Mouse (Mus musculus): Measurements from ENCODE around the gene Tex19.2.
"Not testable (repeated sequence)": the region's sequence is repeated elsewhere in the genome, so short reads cannot be mapped to it uniquely, and the experiment has no call there.

The Tex19.2 gene

GRCm38 (mm10) chr11:121069662-121070061 is 48.8 kb downstream of the Tex19.2 start:
- in situ Hi-C loops (cut with MboI; ENCODE audit: unreplicated experiment in 2 of 2) = not testable (repeated sequence)

- in situ Hi-C loops (cut with MboI; ENCODE audit: unreplicated experiment in 2 of 2) = no loop called here
Measured at GRCm38 (mm10) chr11:121067895-121068294, 50.6 kb downstream of the Tex19.2 start.
